Mouse (Mus musculus) ES-Bruce4 (cell line): Measurements from ENCODE around the gene Sirpa. TPM values are rescaled to one million over a fixed set of nuclear protein-coding genes. Genes with fewer than 3 reads are reported as not detected.

ENCODE experiments used
- H3K27ac ChIP-seq: 2 replicates; pipeline ENCODE4 v1.5.1; 2012; ENCODE audit warnings: low read length, inconsistent platforms; ENCODE audit not compliant: insufficient read depth
- H3K27me3 ChIP-seq: 2 replicates; pipeline ENCODE4 v1.6.1; 2012; ENCODE audit warnings: mild to moderate bottlenecking, low read length, inconsistent platforms; ENCODE audit not compliant: control insufficient read depth, poor library complexity, insufficient read depth, severe bottlenecking
- H3K36me3 ChIP-seq: 2 replicates; pipeline ENCODE4 v1.6.1; 2012; ENCODE audit warnings: inconsistent platforms, mild to moderate bottlenecking, low read length, moderate library complexity; ENCODE audit not compliant: control insufficient read depth, poor library complexity, insufficient read depth, severe bottlenecking
- H3K4me1 ChIP-seq: one replicate; pipeline ENCODE4 v1.8.1; 2011; ENCODE audit warnings: low read length; ENCODE audit not compliant: control insufficient read depth, insufficient read depth
- H3K4me3 ChIP-seq: 2 replicates; pipeline ENCODE4 v1.5.1; 2011; ENCODE audit warnings: low read depth, mild to moderate bottlenecking, low read length
- H3K9ac ChIP-seq: 2 replicates; pipeline ENCODE4 v1.6.1; 2012; ENCODE audit warnings: low read depth, mild to moderate bottlenecking, inconsistent platforms; ENCODE audit not compliant: poor library complexity, severe bottlenecking
- H3K9me3 ChIP-seq: replicated peaks from 2 replicates; pipeline ENCODE4 v1.6.1; 2012; ENCODE audit warnings: mild to moderate bottlenecking, low read length, inconsistent platforms; ENCODE audit not compliant: control insufficient read depth, poor library complexity, insufficient read depth, severe bottlenecking
- CTCF ChIP-seq: IDR thresholded peaks from one replicate; pipeline ENCODE4 v1.8.1; 2011; ENCODE audit warnings: low read depth, low read length
- EP300 ChIP-seq: IDR thresholded peaks from 2 replicates; pipeline ENCODE4 v1.6.1; 2011; ENCODE audit warnings: low read depth, low read length; ENCODE audit not compliant: insufficient read depth
- POLR2A ChIP-seq: IDR thresholded peaks from one replicate; pipeline ENCODE4 v1.8.1; 2011; ENCODE audit warnings: low read length; ENCODE audit not compliant: insufficient read depth
- polyA plus RNA-seq: library from polyadenylated mRNA; stranded (reverse); fragments of >200 nt; gene quantifications from 2 replicates; pipeline ENCODE4 v1.2.4, GENCODE M21; 2011; ENCODE audit warnings: low read depth; ENCODE audit not compliant: missing spikeins, insufficient read depth, insufficient read length

Gene Sirpa
- polyA plus RNA-seq, 1 experiment: 8.5 TPM

DNA sequence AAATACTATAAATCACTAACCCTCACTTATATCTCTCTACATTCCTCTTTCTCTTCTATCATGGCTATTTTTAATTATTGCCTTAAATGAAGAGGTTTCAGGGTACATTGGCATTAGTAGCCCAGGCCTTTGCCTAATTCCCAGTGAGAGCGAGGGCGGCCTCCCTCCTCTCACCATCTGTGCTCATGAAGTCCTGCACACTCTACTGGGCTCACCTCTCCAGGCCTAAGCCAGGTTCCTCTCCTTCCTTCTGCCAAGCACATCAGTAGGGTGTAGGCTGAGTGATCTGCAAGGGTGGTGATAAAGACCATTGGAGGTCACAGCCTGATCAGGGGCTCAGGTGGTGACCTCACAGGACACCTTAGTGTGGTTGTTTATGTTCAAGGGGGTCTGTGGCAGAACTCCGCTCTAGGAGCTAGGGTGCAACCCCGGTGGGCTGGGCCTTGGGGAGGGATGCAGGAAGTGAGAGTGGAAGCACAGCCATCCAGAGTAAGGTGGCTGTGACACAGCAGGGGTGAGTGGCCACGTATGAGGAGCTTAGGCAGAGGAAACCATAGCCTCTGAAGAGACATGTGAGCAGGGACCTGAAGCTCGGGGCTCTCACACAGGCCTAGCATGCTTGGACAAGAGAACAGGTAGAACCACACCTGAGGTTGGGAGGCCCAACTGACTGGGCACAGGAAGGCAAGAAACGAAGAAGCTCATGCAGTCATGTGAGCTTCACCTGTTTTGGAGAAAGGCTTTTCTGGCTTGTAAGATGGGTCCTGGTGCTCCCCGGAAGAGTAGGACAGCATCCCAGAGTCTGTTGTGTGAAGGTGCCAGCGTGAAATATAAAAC lies 29.2 kb downstream of the Sirpa start:
- no peaks in the 10 kb centered on the region for H3K27me3 ChIP-seq
- no peak overlapping the region for H3K27ac ChIP-seq
- no peaks in the 10 kb centered on the region for H3K36me3 ChIP-seq
- H3K9ac ChIP-seq: no peak overlapping the region
- no peaks in the 10 kb centered on the region for H3K4me1 ChIP-seq
- no peak overlapping the region for H3K4me3 ChIP-seq
- TF ChIP-seq POLR2A: no peak
- no peak for TF ChIP-seq EP300
- TF ChIP-seq CTCF: no peak
- H3K9me3 ChIP-seq: no peaks in the 10 kb centered on the region

DNA sequence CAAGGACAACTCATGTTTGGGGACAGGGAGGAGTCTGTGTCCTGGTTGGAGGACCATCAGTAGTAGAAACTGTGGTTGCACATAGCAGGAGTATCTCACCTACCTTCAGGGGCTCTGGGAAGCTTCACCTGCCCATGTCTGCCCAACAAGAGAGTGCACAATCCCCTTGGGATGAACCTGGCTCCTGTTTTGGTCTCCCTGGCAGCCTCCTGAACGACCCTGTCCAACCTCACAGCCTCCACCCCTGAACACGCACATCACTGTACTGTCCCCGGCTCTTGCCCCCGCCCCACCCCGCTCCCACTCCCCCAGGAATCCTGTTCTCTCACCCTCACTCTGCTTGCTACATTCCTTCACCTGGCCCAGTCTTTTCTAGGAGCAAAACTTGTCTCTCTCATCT lies 30.3 kb downstream of the Sirpa start:
- H3K27ac ChIP-seq: no peak overlapping the region
- TF ChIP-seq CTCF (no peak), EP300 (no peak), POLR2A (no peak)
- H3K4me1 ChIP-seq: no peaks in the 10 kb centered on the region
- H3K36me3 ChIP-seq: no peaks in the 10 kb centered on the region
- no peaks in the 10 kb centered on the region for H3K27me3 ChIP-seq
- no peaks in the 10 kb centered on the region for H3K9me3 ChIP-seq
- H3K4me3 ChIP-seq: no peak overlapping the region
- no peak overlapping the region for H3K9ac ChIP-seq

DNA sequence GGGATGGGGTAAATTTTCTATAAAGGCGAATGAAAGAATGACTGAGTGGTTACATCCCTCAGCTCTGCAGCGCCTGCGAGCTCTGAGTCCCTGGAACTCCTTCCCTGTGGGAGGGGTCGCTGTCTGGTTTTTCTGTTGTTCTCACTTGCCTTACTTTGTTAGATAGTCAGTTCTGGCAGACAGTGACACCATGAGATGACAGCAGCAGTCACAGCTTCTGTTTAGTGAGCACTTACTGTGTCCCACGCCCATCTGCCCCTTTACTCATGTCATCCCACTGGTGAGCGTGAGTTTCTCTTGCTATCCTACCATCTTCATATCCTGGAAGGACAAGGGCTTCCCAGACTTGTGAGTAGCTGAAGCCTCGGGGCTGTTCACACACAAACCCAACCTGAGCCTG lies 31.1 kb downstream of the Sirpa start:
- Histone ChIP-seq H3K9ac (no peak overlapping the region), H3K36me3 (no peaks in the 10 kb centered on the region), H3K27ac (no peak overlapping the region), H3K4me3 (no peak overlapping the region), H3K9me3 (no peaks in the 10 kb centered on the region), H3K4me1 (no peaks in the 10 kb centered on the region), H3K27me3 (no peaks in the 10 kb centered on the region)
- TF ChIP-seq POLR2A (no peak), EP300 (no peak), CTCF (no peak)

DNA sequence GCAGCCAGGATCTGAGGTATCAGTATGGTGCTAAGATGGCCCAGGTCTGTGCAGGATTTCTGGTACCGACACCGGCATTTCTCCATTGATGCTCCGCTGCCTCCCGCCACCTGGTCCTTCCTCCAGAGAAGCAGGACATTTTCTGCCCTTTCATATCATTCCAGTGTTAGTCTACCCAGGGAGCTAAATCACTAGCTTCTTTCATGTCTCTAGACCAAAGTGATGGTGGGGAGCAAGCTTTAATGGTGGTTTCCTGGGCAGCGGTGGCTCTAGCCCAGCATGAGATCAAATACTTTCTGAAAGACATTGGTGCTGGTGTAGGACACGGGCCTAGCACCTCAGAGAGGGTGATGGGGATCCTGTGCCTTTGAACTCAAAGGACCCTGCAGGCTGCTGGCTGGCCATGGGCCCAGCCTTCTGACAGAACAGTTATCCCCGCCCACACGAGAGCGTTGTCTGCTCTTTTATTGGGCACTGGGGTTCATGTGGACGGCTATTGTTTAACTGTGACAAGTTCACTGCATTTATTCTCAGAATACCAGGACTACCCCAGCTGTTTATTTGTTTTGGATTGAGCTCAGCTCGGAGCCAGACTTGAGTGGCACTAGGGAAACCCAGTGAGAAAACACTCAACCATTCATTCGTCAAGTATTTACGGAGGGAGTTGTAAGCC lies 31.7 kb downstream of the Sirpa start:
- H3K27me3 ChIP-seq: no peaks in the 10 kb centered on the region
- no peak overlapping the region for H3K9ac ChIP-seq
- H3K36me3 ChIP-seq: no peaks in the 10 kb centered on the region
- H3K27ac ChIP-seq: no peak overlapping the region
- H3K4me1 ChIP-seq: no peaks in the 10 kb centered on the region
- H3K4me3 ChIP-seq: no peak overlapping the region
- TF ChIP-seq EP300: no peak
- no peak for TF ChIP-seq POLR2A
- no peak for TF ChIP-seq CTCF
- H3K9me3 ChIP-seq: no peaks in the 10 kb centered on the region

DNA sequence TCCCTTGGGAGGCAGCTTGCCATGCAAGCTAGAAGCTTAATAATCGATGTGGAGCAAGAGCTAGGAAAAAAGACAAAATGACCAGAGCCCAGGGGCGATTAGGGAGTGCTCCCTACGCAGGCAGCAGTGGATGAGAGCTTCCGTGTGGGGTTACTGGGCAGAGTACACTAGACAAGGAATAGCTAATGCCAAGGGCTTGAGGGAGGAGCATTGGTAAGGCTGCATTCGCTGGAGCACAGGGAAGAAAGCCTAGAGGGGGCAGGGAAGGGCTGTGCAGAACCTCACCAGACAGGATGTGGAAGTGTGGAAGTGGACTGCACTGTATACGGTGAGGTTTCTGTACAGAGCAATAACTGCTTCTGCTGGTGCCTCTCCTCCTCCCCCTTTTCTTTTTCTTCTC lies 32.3 kb downstream of the Sirpa start:
- TF ChIP-seq EP300: no peak
- TF ChIP-seq CTCF: no peak
- TF ChIP-seq POLR2A: no peak
- no peak overlapping the region for H3K9ac ChIP-seq
- no peak overlapping the region for H3K4me3 ChIP-seq
- no peaks in the 10 kb centered on the region for H3K36me3 ChIP-seq
- H3K27me3 ChIP-seq: no peaks in the 10 kb centered on the region
- no peaks in the 10 kb centered on the region for H3K4me1 ChIP-seq
- H3K27ac ChIP-seq: no peak overlapping the region
- no peaks in the 10 kb centered on the region for H3K9me3 ChIP-seq

DNA sequence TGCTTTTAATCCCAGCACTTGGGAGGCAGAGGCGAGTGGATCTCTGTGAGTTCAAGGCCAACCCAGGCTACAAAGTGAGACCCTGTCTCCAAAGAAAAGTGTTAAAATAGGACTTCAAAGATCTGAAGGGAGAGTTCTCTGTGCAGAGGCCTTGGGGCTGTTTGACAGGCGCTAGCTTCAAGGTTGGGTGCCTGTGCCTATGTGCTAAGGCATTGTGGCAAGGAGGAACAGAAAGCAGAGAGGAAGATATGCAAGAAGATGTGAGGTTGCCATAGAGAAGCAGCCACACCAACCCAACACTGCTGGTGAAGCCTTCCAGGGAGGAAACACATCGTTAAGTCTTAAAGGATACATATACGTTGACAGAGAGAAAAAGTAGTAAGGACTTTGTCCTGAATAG lies 33.2 kb downstream of the Sirpa start:
- H3K27ac ChIP-seq: no peak overlapping the region
- H3K4me1 ChIP-seq: no peaks in the 10 kb centered on the region
- TF ChIP-seq CTCF (no peak), EP300 (no peak), POLR2A (no peak)
- H3K27me3 ChIP-seq: no peaks in the 10 kb centered on the region
- H3K36me3 ChIP-seq: no peaks in the 10 kb centered on the region
- H3K4me3 ChIP-seq: no peak overlapping the region
- no peaks in the 10 kb centered on the region for H3K9me3 ChIP-seq
- no peak overlapping the region for H3K9ac ChIP-seq
